Mouse (Mus musculus): ENCODE measurements around the gene Sv2c. TPM values are rescaled to one million over a fixed set of nuclear protein-coding genes. Genes with fewer than 3 reads are reported as not detected.
"Not testable (repeated sequence)": the region's sequence is repeated elsewhere in the genome, so short reads cannot be mapped to it uniquely, and the experiment has no call there.

Sv2c gene
- polyA plus RNA-seq, 1 experiment from 2014 or later: 2.6 TPM

GRCm38 (mm10) chr13:96126669-96127068 is 5.7 kb downstream of the Sv2c start:
- Histone ChIP-seq H3K36me3 (no peaks in the 10 kb centered on the region), H3K4me1 (replicated peaks) (peaks cover 10% of the 10 kb centered on the region; the same call in 1 of the 2 replicates), H3K27ac (no peak overlapping the region), H3K9ac (no peak overlapping the region), H3K4me3 (replicated peaks) (no peak overlapping the region), H3K9me3 (no peaks in the 10 kb centered on the region), H3K4me2 (replicated peaks) (no peak overlapping the region), H3K27me3 (replicated peaks) (peaks cover 35% of the 10 kb centered on the region)
- no peak for ATAC-seq
- WGBS: 64% methylated on average over 6 of the region's 6 CpGs

DNA sequence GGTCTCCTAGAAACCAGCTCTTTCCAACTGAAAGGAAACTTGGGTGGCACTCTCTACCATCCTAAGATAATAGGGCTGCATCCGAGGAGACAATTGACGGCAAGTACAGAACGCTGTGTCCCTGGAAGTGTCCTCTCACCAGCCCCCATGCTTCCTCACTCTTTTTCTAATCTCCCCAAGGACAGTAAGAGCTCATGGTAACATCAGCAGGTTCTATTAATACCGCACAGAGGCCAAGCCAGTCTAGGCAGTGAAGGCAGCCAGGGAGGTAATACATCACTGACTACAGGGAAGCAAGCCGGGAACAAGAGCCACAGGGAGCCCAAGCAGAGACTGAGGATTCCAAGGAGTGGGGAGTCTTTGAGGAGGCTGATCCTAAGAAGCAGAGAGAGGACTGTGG is 7.4 kb downstream of the Sv2c start:
- WGBS: 73% methylated on average over 5 of the region's 5 CpGs
- no peaks in the 10 kb centered on the region for H3K4me1 ChIP-seq (replicated peaks)
- peaks cover 18% of the 10 kb centered on the region for H3K27me3 ChIP-seq (replicated peaks)
- no peak for ATAC-seq
- no peak overlapping the region for H3K4me2 ChIP-seq (replicated peaks)
- no peak overlapping the region for H3K4me3 ChIP-seq (replicated peaks)
- no peaks in the 10 kb centered on the region for H3K36me3 ChIP-seq
- H3K9me3 ChIP-seq: no peaks in the 10 kb centered on the region
- no peak overlapping the region for H3K27ac ChIP-seq
- H3K9ac ChIP-seq: no peak overlapping the region

DNA sequence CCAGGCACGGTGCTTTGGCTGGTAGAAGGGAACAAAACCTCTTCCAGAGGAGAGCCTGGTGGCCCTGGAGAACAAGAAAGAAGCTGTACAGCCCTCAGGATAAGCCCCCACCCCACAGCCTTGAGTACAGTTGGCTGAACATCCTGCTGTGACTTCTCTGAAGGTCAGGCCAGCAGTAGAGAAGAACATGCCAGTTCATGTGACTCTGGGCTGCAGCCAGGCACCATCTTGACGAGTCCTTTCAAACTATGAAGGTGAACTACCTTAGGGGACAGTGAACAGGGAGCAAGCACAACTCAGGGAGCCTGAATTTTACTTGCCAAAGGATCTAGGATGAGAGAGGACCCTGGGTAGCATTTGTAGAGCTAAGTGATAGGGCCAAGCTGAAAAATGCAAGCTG is 19.7 kb downstream of the Sv2c start:
- Histone ChIP-seq H3K36me3 (no peaks in the 10 kb centered on the region), H3K27me3 (replicated peaks) (no peaks in the 10 kb centered on the region), H3K9me3 (no peaks in the 10 kb centered on the region), H3K4me2 (replicated peaks) (no peak overlapping the region), H3K9ac (no peak overlapping the region), H3K27ac (no peak overlapping the region), H3K4me1 (replicated peaks) (no peaks in the 10 kb centered on the region), H3K4me3 (replicated peaks) (no peak overlapping the region)
- no peak for ATAC-seq
- 79% methylated on average over 2 of the region's 2 CpGs for WGBS

DNA sequence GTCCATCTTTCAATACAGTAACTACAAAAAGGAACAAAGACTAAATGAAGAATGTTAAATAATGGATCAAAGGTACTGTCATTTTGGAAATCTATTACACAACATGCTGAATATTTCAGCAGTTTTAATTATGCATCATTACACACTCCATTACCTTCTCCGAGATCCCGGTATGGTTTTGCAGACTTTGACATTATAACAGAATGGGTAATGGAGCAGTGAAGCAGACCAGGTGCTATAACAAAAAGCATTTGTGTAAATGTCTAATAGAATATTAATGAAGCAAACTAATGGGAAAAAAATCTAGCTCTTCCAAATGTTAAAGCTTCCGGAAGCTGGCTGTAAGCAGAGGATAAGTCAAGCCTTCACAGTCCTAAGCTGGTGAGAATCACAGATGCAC is 21.6 kb downstream of the Sv2c start:
- H3K4me1 ChIP-seq (replicated peaks): no peaks in the 10 kb centered on the region
- no peaks in the 10 kb centered on the region for H3K27me3 ChIP-seq (replicated peaks)
- H3K9me3 ChIP-seq: no peaks in the 10 kb centered on the region
- H3K36me3 ChIP-seq: no peaks in the 10 kb centered on the region
- H3K27ac ChIP-seq: no peak overlapping the region
- no peak for ATAC-seq
- WGBS: 84% methylated on average over 3 of the region's 3 CpGs
- H3K9ac ChIP-seq: no peak overlapping the region
- H3K4me3 ChIP-seq (replicated peaks): no peak overlapping the region
- no peak overlapping the region for H3K4me2 ChIP-seq (replicated peaks)

DNA sequence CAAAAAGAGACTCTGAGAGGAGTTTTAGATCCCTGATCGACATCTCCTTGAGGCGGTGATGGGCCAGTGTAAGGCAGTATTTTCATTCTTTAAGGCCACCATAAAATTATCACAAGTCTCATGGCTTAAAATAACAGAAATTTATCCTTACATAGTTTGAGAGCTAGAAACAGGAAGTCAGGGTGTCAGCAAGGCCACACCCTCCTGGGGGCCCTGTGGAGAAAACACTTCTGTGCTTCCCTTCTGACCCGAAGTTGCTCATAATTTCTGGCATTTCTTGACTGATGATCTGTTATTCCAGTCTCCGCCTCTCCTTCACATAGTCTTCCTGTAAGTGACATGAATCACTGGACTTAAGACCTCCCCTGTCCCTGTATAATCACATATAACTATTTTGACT is 26.0 kb downstream of the Sv2c start:
- ATAC-seq: no peak
- no peaks in the 10 kb centered on the region for H3K36me3 ChIP-seq
- 64% methylated on average over 4 of the region's 4 CpGs for WGBS

GRCm38 (mm10) chr13:96090929-96091328 is 41.4 kb downstream of the Sv2c start:
- no peak for ATAC-seq

More for the DNA sequence above, 26.0 kb downstream of the Sv2c start:
- H3K4me2 ChIP-seq (replicated peaks): no peak overlapping the region
- no peaks in the 10 kb centered on the region for H3K4me1 ChIP-seq (replicated peaks)
- no peak overlapping the region for H3K27ac ChIP-seq
- H3K9ac ChIP-seq: no peak overlapping the region
- H3K9me3 ChIP-seq: no peaks in the 10 kb centered on the region
- H3K4me3 ChIP-seq (replicated peaks): no peak overlapping the region
- H3K27me3 ChIP-seq (replicated peaks): no peaks in the 10 kb centered on the region

DNA sequence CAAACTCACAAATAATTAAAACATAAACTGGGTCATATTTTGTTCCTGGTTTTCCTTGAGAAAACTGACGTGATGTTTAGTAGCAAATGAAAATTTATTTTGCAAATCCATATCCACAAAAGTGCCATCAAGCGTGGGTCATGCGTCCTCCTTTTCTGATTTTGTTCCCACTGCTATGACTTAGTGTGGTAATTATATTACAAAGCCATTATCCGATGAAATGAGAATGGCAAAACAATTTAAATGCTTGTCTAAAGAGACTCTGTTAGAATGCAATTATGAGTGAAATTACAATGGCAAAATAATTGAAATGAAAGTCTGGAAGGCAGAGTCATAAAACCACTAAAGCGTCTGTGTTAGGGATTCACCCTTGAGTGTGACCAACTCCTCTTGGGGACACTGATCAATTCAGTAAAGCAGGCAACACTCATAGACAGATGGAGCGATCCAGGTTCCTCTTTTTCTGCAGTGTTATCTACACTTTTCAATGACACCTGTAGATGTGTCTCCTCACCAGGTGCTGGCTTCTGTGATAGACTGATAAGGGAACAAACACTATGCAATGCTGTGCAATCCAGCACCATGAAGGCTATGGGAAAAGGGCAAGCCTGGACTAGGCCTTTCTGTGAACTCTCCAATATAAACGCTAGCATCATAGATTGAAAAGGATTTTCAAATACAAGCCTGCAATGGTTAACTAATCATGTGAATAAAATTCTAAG is 46.6 kb downstream of the Sv2c start:
- Histone ChIP-seq H3K4me1 (replicated peaks) (no peaks in the 10 kb centered on the region), H3K9me3 (no peaks in the 10 kb centered on the region), H3K9ac (no peak overlapping the region), H3K4me2 (replicated peaks) (no peak overlapping the region), H3K4me3 (replicated peaks) (no peak overlapping the region), H3K36me3 (no peaks in the 10 kb centered on the region), H3K27ac (no peak overlapping the region), H3K27me3 (replicated peaks) (no peaks in the 10 kb centered on the region)
- WGBS: 69% methylated on average over 7 of the region's 7 CpGs
- ATAC-seq: no peak

More at GRCm38 (mm10) chr13:96090929-96091328, 41.4 kb downstream of the Sv2c start:
- no peaks in the 10 kb centered on the region for H3K27me3 ChIP-seq (replicated peaks)
- no peak overlapping the region for H3K4me2 ChIP-seq (replicated peaks)
- no peak overlapping the region for H3K4me3 ChIP-seq (replicated peaks)
- WGBS: 70% methylated on average over 4 of the region's 4 CpGs
- no peak overlapping the region for H3K9ac ChIP-seq
- no peak overlapping the region for H3K27ac ChIP-seq
- H3K36me3 ChIP-seq: no peaks in the 10 kb centered on the region
- H3K4me1 ChIP-seq (replicated peaks): no peaks in the 10 kb centered on the region
- H3K9me3 ChIP-seq: no peaks in the 10 kb centered on the region

DNA sequence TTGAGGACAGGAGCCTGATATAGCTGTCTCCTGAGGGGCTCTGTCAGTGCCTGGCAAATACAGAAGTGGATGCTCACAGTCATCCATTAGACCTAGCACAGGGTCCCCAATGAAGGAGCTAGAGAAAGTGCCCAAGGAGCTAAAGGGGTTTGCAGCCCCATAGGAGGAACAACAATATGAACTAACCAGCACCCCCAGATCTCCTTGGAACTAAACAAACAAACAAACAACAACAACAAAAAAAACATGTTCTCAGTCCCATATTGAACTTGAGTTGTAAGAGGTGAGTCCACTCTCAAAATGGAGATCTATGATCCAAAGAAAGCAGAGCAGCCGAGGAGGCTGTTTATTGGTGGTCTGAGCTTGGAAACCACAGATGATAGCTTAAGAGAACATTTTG is 50.6 kb downstream of the Sv2c start, which contains the start of gene Gm17190:
Gene Gm17190, plus strand, starts transcription at position 301 of the 400 bp plus-strand sequence.
- H3K4me3 ChIP-seq (replicated peaks); H3K36me3 ChIP-seq; H3K27ac ChIP-seq; H3K9me3 ChIP-seq; H3K9ac ChIP-seq; H3K4me2 ChIP-seq (replicated peaks); H3K27me3 ChIP-seq (replicated peaks); ATAC-seq; H3K4me1 ChIP-seq (replicated peaks): not testable (repeated sequence)
- 88% methylated on average over 1 of the region's 1 CpGs for WGBS

- not testable (repeated sequence) for ATAC-seq; H3K4me2 ChIP-seq (replicated peaks); H3K9me3 ChIP-seq; H3K4me3 ChIP-seq (replicated peaks); H3K9ac ChIP-seq; H3K27ac ChIP-seq; H3K36me3 ChIP-seq; H3K4me1 ChIP-seq (replicated peaks); H3K27me3 ChIP-seq (replicated peaks)
- WGBS: 85% methylated on average over 3 of the region's 3 CpGs
Observed at GRCm38 (mm10) chr13:96081276-96081675, 51.1 kb downstream of the Sv2c start, which contains the start of gene Gm20075. Gene Gm20075 (minus strand): TSS chr13:96081376.

- no peaks in the 10 kb centered on the region for H3K4me1 ChIP-seq (replicated peaks)
- no peak overlapping the region for H3K9ac ChIP-seq
- H3K27ac ChIP-seq: no peak overlapping the region
- no peak overlapping the region for H3K4me3 ChIP-seq (replicated peaks)
- H3K4me2 ChIP-seq (replicated peaks): no peak overlapping the region
- 46% methylated on average over 8 of the region's 8 CpGs for WGBS
- no peaks in the 10 kb centered on the region for H3K27me3 ChIP-seq (replicated peaks)
- no peaks in the 10 kb centered on the region for H3K9me3 ChIP-seq
- H3K36me3 ChIP-seq: no peaks in the 10 kb centered on the region
- no peak for ATAC-seq
Observed at GRCm38 (mm10) chr13:96073555-96073954, 58.8 kb downstream of the Sv2c start.

- Histone ChIP-seq H3K36me3 (no peaks in the 10 kb centered on the region), H3K27ac (no peak overlapping the region), H3K9me3 (no peaks in the 10 kb centered on the region), H3K4me2 (replicated peaks) (no peak overlapping the region), H3K4me3 (replicated peaks) (no peak overlapping the region), H3K27me3 (replicated peaks) (no peaks in the 10 kb centered on the region), H3K4me1 (replicated peaks) (no peaks in the 10 kb centered on the region), H3K9ac (no peak overlapping the region)
- no peak for ATAC-seq
- 83% methylated on average over 3 of the region's 3 CpGs for WGBS
Observed at GRCm38 (mm10) chr13:96052755-96053154, 79.6 kb downstream of the Sv2c start.

GRCm38 (mm10) chr13:96045396-96045795 is 87.0 kb downstream of the Sv2c start:
- no peak for ATAC-seq
- H3K4me2 ChIP-seq (replicated peaks): no peak overlapping the region
- H3K36me3 ChIP-seq: no peaks in the 10 kb centered on the region
- 71% methylated on average over 5 of the region's 5 CpGs for WGBS
- H3K9ac ChIP-seq: no peak overlapping the region
- no peaks in the 10 kb centered on the region for H3K27me3 ChIP-seq (replicated peaks)
- H3K4me3 ChIP-seq (replicated peaks): no peak overlapping the region
- no peaks in the 10 kb centered on the region for H3K4me1 ChIP-seq (replicated peaks)
- no peaks in the 10 kb centered on the region for H3K9me3 ChIP-seq
- no peak overlapping the region for H3K27ac ChIP-seq
